ENCODE assay signal across 8 mouse cellular contexts in the genomic region with DNA sequence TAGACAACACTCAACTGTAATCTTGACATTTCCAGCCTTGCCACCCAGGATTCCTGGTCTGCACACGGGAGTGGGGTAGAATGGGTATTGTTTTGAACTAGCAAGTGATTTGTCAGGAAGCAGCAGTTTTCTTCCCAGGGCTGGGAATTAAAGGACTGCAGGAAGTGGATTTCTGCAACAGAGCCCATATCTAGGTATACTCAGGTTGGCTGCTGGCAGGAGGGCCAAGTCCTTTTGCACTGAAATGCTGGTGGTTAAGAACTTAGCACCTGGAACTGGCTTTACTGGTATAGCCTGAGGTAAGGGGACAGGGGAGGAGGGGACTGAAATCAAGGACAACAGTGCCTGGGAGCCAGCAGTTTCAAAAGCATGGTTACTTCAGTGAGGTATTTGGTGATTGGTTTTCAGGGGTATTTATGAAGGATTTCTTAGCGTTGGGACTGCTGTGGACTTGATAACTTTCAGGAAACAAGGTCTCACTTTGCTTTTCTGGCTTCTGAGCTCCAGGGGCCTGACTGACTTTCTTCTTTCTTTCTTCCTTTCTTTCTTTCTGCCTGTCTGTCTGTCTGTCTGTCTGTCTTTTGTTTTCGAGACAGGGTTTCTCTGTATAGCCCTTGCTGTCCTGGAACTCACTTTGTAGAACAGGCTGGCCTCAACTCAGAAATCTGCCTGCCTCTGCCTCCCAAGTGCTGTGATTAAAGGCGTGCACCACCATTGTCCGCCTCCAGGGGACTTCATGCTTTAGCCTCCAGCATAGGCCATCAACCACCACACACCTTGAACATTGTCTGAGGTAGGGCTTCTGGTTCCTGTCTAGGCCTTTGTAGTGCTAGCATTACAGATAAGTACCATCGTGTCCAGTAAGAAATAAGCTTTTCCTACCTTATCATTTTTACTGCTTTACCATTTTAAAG. TPM values are rescaled to one million over a fixed set of nuclear protein-coding genes. Genes with fewer than 3 reads are reported as not detected.
DNase-seq lines count a peak whose midpoint lies in the region; ATAC-seq and TF ChIP-seq lines count a peak whose summit lies in the region.

No protein-coding gene starts in this region.

- H3K79me2 ChIP-seq in MEL (ENCODE audit: control insufficient read depth, insufficient read depth, low read length, poor library complexity): peaks cover 25% of the 10 kb centered on the region

- H3K27me3 ChIP-seq in MEL (ENCODE audit: control insufficient read depth in 1 of 2, insufficient read depth in 2 of 2, low read length in 2 of 2): no peaks in the 10 kb centered on the region
- H3K27me3 ChIP-seq in hindbrain, embryonic 12.5 days: no peaks in the 10 kb centered on the region

- H3K27ac ChIP-seq in MEL (ENCODE audit: control insufficient read depth, low read depth, low read length): peak overlapping the region; percentile 58
- no peak overlapping the region for H3K27ac ChIP-seq in hindbrain, embryonic 12.5 days

- H3K36me3 ChIP-seq in MEL (ENCODE audit: control insufficient read depth in 1 of 2, insufficient read depth in 2 of 2, low read length in 2 of 2): peaks cover 5 to 22% of the 10 kb centered on the region in 2 experiments
- H3K36me3 ChIP-seq in hindbrain, embryonic 12.5 days: peaks cover 38% of the 10 kb centered on the region

- H3K4me3 ChIP-seq in MEL (ENCODE audit: control insufficient read depth in 1 of 2, insufficient read depth in 1 of 2, low read depth in 2 of 2, low read length in 2 of 2): no peak overlapping the region
- no peak overlapping the region for H3K4me3 ChIP-seq in hindbrain, embryonic 12.5 days

- peak in 1 of 2 experiments; percentile 50; a peak in 2 of 4 replicates for TF ChIP-seq POLR2A in MEL (IDR thresholded peaks at IDR 0.05; ENCODE audit: control insufficient read depth in 1 of 2, insufficient read depth in 1 of 2, low read depth in 1 of 2, low read length in 2 of 2, poor library complexity in 1 of 2)

- TF ChIP-seq EP300 in MEL (IDR thresholded peaks at IDR 0.05; ENCODE audit: low read depth in 1 of 2, low read length in 2 of 2): no peak

- no peak; a peak in 2 of 6 replicates for TF ChIP-seq CTCF in MEL (IDR thresholded peaks at IDR 0.05 in 2 of 3, conservative IDR thresholded peaks at IDR 0.05 in 1 of 3; ENCODE audit: control insufficient read depth in 1 of 3, insufficient read depth in 1 of 3, low read depth in 2 of 3, low read length in 3 of 3, poor library complexity in 1 of 3, severe bottlenecking in 1 of 3)

- TF ChIP-seq RAD21 in MEL (IDR thresholded peaks at IDR 0.05; ENCODE audit: low read depth, low read length): no peak

- H3K9ac ChIP-seq in MEL (ENCODE audit: control insufficient read depth, low read depth, low read length, poor library complexity, severe bottlenecking): no peak overlapping the region
- no peak overlapping the region for H3K9ac ChIP-seq in hindbrain, embryonic 12.5 days

- WGBS in hindbrain, embryonic 12.5 days: 59% methylated on average over 6 of the region's 6 CpGs

- H3K4me2 ChIP-seq in hindbrain, embryonic 12.5 days (replicated peaks): peak overlapping the region; percentile 86; the same call in 1 of the 2 replicates

- peak; percentile 38 for DNase-seq in embryo, embryonic 10 days (ENCODE audit: low spot score)
- DNase-seq in embryo, embryonic 11 days: no peak
- DNase-seq in MEL (ENCODE audit: low read depth, low spot score): peak; percentile 80
- no peak for DNase-seq in cerebellum, adult 9-10 months
- no peak for DNase-seq in frontal cortex, postnatal 25 days (ENCODE audit: low spot score in 2 of 2)
- DNase-seq in Muller cell, postnatal 12 days (ENCODE audit: inconsistent ontology term): no peak

- H3K4me1 ChIP-seq in MEL (ENCODE audit: control insufficient read depth in 1 of 2, insufficient read depth in 2 of 2, low read length in 2 of 2): peaks cover 3 to 20% of the 10 kb centered on the region in 2 experiments; a peak in 3 of 4 replicates
- H3K4me1 ChIP-seq in hindbrain, embryonic 12.5 days: peaks cover 17% of the 10 kb centered on the region

- H3K9me3 ChIP-seq in MEL (replicated peaks; ENCODE audit: insufficient read depth, low read length): no peaks in the 10 kb centered on the region
- no peaks in the 10 kb centered on the region for H3K9me3 ChIP-seq in hindbrain, embryonic 12.5 days (replicated peaks)

- no peak for ATAC-seq in hindbrain, embryonic 12.5 days (ENCODE audit: low FRiP score)
- peak; percentile 49 for ATAC-seq in megakaryocyte-erythroid progenitor cell, adult 5-6 weeks (replicated peaks; ENCODE audit: low FRiP score, low TSS enrichment, poor library complexity, severe bottlenecking)

TF ChIP-seq in MEL, 35 proteins besides CTCF, POLR2A, EP300 and RAD21:
- TF ChIP-seq GATA1 (IDR thresholded peaks at IDR 0.05; ENCODE audit: low read depth, low read length): peak; percentile 37; the same call in 1 of the 2 replicates
- no peak for TF ChIP-seq TCF12 (IDR thresholded peaks at IDR 0.05; ENCODE audit: low read depth, low read length)
- 0 out of 2 replicates have a peak, but pooled peaks have one; percentile 12 for TF ChIP-seq ETS1 (IDR thresholded peaks at IDR 0.05; ENCODE audit: low read depth, low read length)

RNA-seq across cellular contexts. Expression of a gene that starts 4.8 kb away (rescaled TPM):
- total RNA-seq in MEL (2012; rRNA removed): 1,524 and 1,607 TPM in 2 replicates
- polyA plus RNA-seq in MEL (2012; ENCODE audit: insufficient read depth in 1 of 2, insufficient read length in 2 of 2, low read depth in 1 of 2, low replicate concordance in 2 of 2, missing spikeins in 1 of 2): 100 to 1,000 TPM in 1 of 2 experiments, not detected in 1; 502 TPM
- polyA plus RNA-seq in hindbrain, embryonic 12.5 days (2016; fragmentation: Nextera tagmentation; extraction: Ambion mirVana): 564 and 574 TPM in 2 replicates
- total RNA-seq in megakaryocyte-erythroid progenitor cell, adult 5-6 weeks (2014; fragmentation: Nextera tagmentation): 2,590 and 2,648 TPM in 2 replicates
- 3,531 and 3,679 TPM in 2 replicates for total RNA-seq in megakaryocyte-erythroid progenitor cell, adult 5-6 weeks (2017)

RNA-seq across cellular contexts. Expression of a gene that starts 36.4 kb away (rescaled TPM):
- total RNA-seq in MEL (2012; rRNA removed): not detected in 2 replicates
- under 1 TPM in 1 of 2 experiments, not detected in 1; 0.03 TPM for polyA plus RNA-seq in MEL (2012; ENCODE audit: insufficient read depth in 1 of 2, insufficient read length in 2 of 2, low read depth in 1 of 2, low replicate concordance in 2 of 2, missing spikeins in 1 of 2)
- 1.1 and 1.3 TPM in 2 replicates for polyA plus RNA-seq in hindbrain, embryonic 12.5 days (2016; fragmentation: Nextera tagmentation; extraction: Ambion mirVana)
- not detected in 2 replicates for total RNA-seq in megakaryocyte-erythroid progenitor cell, adult 5-6 weeks (2014; fragmentation: Nextera tagmentation)
- total RNA-seq in megakaryocyte-erythroid progenitor cell, adult 5-6 weeks (2017): 0.27 TPM in 1 of 2 replicates, not detected in the other

Comparison
In these comparisons a context has a peak if more than half of its experiments do, and no peak if none do; other contexts are left out.
1. DNase-seq: peak in embryo, embryonic 10 days (single experiment) and MEL (single experiment); none in embryo, embryonic 11 days (single experiment), cerebellum, adult 9-10 months (single experiment), frontal cortex, postnatal 25 days (0 of 2) and Muller cell, postnatal 12 days (single experiment).